ENCODE assay signal across 19 mouse cellular contexts in the genomic region with DNA sequence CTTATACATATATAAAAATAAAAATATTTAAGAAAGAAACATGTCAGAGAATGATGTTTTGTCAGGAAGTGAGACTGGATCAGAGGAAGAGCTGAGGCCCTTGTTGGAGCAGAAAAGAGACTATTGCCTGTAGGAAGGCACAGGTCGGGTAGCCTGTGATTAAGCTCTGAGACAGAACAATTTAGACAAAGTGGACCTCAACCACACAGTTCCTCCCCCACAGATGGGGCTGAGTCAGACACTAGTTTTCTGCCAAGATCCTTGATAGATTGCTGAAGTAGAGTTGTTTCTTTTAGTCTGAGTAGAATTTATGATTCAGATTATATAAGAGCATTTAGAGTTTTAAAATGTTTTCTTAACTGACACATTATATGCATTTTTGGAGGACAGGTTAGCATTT. TPM values are rescaled to one million over a fixed set of nuclear protein-coding genes. Genes with fewer than 3 reads are reported as not detected.
DNase-seq lines count a peak whose midpoint lies in the region; ATAC-seq and TF ChIP-seq lines count a peak whose summit lies in the region.
"Had no signal": no experiment of that assay in that cellular context is flagged by ENCODE, and none has a peak within 500 bp of the region (broad histone marks: within the 10 kb centered on the region; RNA-seq: fewer than 3 reads in every experiment).

No protein-coding gene starts in this region.

- CTCF ChIA-PET in Patski (lab: Charles Lee) = no interaction called here

- TF ChIP-seq CTCF in Patski (IDR thresholded peaks at IDR 0.05) = no peak

- no peak for ATAC-seq in Patski
- ATAC-seq in hindbrain, embryonic 16.5 days = no peak
- no peak for ATAC-seq in megakaryocyte progenitor cell, adult 5-6 weeks (replicated peaks; ENCODE audit: poor library complexity)
- ATAC-seq in forebrain, embryonic 11.5 days (replicated peaks; ENCODE audit: low FRiP score) = no peak

- no peak overlapping the region for H3K27ac ChIP-seq in hindbrain, embryonic 16.5 days (ENCODE audit: low read depth, low read length)
- H3K27ac ChIP-seq in forebrain, embryonic 11.5 days (ENCODE audit: low read depth, low read length) = no peak overlapping the region
- H3K27ac ChIP-seq: embryonic facial prominence, embryonic 12.5 days; forebrain, embryonic 12.5 days; heart, embryonic 15.5 days; midbrain, embryonic 12.5 days had no signal

- H3K4me2 ChIP-seq in hindbrain, embryonic 16.5 days (ENCODE audit: low read length) = no peak overlapping the region
- no peak overlapping the region for H3K4me2 ChIP-seq in forebrain, embryonic 11.5 days (ENCODE audit: low read depth, low read length, severe bottlenecking)
- H3K4me2 ChIP-seq: embryonic facial prominence, embryonic 12.5 days; forebrain, embryonic 12.5 days; heart, embryonic 15.5 days; midbrain, embryonic 12.5 days had no signal

- H3K4me1 ChIP-seq in hindbrain, embryonic 16.5 days (ENCODE audit: control insufficient read depth, insufficient read depth, low read depth, low read length) = no peaks in the 10 kb centered on the region
- no peaks in the 10 kb centered on the region for H3K4me1 ChIP-seq in forebrain, embryonic 11.5 days (replicated peaks; ENCODE audit: control insufficient read depth, insufficient read depth, low read length)
- H3K4me1 ChIP-seq: embryonic facial prominence, embryonic 12.5 days; forebrain, embryonic 12.5 days; heart, embryonic 15.5 days; midbrain, embryonic 12.5 days had no signal

- DNase-seq in left cerebral cortex, adult 18-20 months (ENCODE audit: low spot score in 2 of 2) = peak; percentile 58 to 59
- no peak for DNase-seq in left cerebral cortex, adult 11 months (ENCODE audit: low spot score)
- peak; percentile 68 for DNase-seq in 416B (ENCODE audit: low read depth)
- DNase-seq in Patski (ENCODE audit: low read depth, low spot score) = peak; percentile 20
- peak; percentile 71 for DNase-seq in fibroblast of lung, adult 2 months (ENCODE audit: low read depth)
- DNase-seq in forebrain, embryonic 11.5 days (ENCODE audit: low spot score) = no peak
- DNase-seq: heart, adult 18-20 months; liver; lung, adult 18-20 months; lung, postnatal 4 days; thymus, postnatal 25 days had no signal

- H3K27me3 ChIP-seq in Patski = no peaks in the 10 kb centered on the region
- H3K27me3 ChIP-seq in hindbrain, embryonic 16.5 days (replicated peaks; ENCODE audit: control insufficient read depth, insufficient read depth, low read length) = no peaks in the 10 kb centered on the region
- H3K27me3 ChIP-seq in forebrain, embryonic 11.5 days (ENCODE audit: control insufficient read depth, insufficient read depth, low read length) = no peaks in the 10 kb centered on the region
- H3K27me3 ChIP-seq: CH12.LX; embryonic facial prominence, embryonic 12.5 days; forebrain, embryonic 12.5 days; heart, embryonic 15.5 days; midbrain, embryonic 12.5 days had no signal

- no peak overlapping the region for H3K9ac ChIP-seq in hindbrain, embryonic 16.5 days (ENCODE audit: low read depth, low read length)
- H3K9ac ChIP-seq in forebrain, embryonic 11.5 days (ENCODE audit: low read length) = no peak overlapping the region
- H3K9ac ChIP-seq: embryonic facial prominence, embryonic 12.5 days; forebrain, embryonic 12.5 days; heart, embryonic 15.5 days; midbrain, embryonic 12.5 days had no signal

- H3K9me3 ChIP-seq in hindbrain, embryonic 16.5 days (ENCODE audit: control insufficient read depth, low read length) = no peaks in the 10 kb centered on the region
- no peaks in the 10 kb centered on the region for H3K9me3 ChIP-seq in forebrain, embryonic 11.5 days (ENCODE audit: control insufficient read depth, low read length)
- H3K9me3 ChIP-seq: embryonic facial prominence, embryonic 12.5 days; forebrain, embryonic 12.5 days; heart, embryonic 15.5 days; midbrain, embryonic 12.5 days had no signal

- in situ Hi-C loops in Patski (cut with MboI; ENCODE audit: low pct_unique_long_range_greater_than_20kb) = no loop called here

- 74% methylated on average over 1 of the region's 1 CpGs for WGBS in hindbrain, embryonic 16.5 days
- 69% methylated on average over 1 of the region's 1 CpGs for WGBS in forebrain, embryonic 11.5 days

- no peak overlapping the region for H3K4me3 ChIP-seq in hindbrain, embryonic 16.5 days (ENCODE audit: low read length)
- no peak overlapping the region for H3K4me3 ChIP-seq in forebrain, embryonic 11.5 days (ENCODE audit: low read depth, low read length)
- H3K4me3 ChIP-seq: embryonic facial prominence, embryonic 12.5 days; forebrain, embryonic 12.5 days; heart, embryonic 15.5 days; midbrain, embryonic 12.5 days; myocyte had no signal

- POLR2A ChIA-PET in Patski (lab: Charles Lee) = no interaction called here

- H3K36me3 ChIP-seq in hindbrain, embryonic 16.5 days (ENCODE audit: control insufficient read depth, insufficient read depth, low read length) = peaks cover 10% of the 10 kb centered on the region
- no peaks in the 10 kb centered on the region; the same call in 1 of the 2 replicates for H3K36me3 ChIP-seq in forebrain, embryonic 11.5 days (ENCODE audit: control insufficient read depth, insufficient read depth, low read length)

RNA-seq across cellular contexts. Expression of a gene that starts 35.9 kb away (rescaled TPM):
- 10 to 100 TPM; 20.7 to 22.9 TPM for total RNA-seq in left cerebral cortex, adult 18-20 months (2021)
- polyA plus RNA-seq in Patski (2021) = 15.0 TPM
- polyA plus RNA-seq in hindbrain, embryonic 16.5 days (2015; fragmentation: Nextera tagmentation; extraction: Ambion mirVana) = 19.6 and 21.9 TPM in 2 replicates
- 7.1 and 10.9 TPM in 2 replicates for total RNA-seq in megakaryocyte progenitor cell, adult 5-6 weeks (2015)
- total RNA-seq in megakaryocyte progenitor cell, adult 5-6 weeks (2017) = 6.4 and 9.8 TPM in 2 replicates
- polyA plus RNA-seq in forebrain, embryonic 11.5 days (2014; fragmentation: Nextera tagmentation; extraction: Ambion mirVana) = 24.2 and 24.7 TPM in 2 replicates

Comparison
In these comparisons a context has a peak if more than half of its experiments do, and no peak if none do; other contexts are left out.
1. DNase-seq: peak in left cerebral cortex, adult 18-20 months (2 of 2), 416B (single experiment), Patski (single experiment) and fibroblast of lung, adult 2 months (single experiment); none in left cerebral cortex, adult 11 months (single experiment) and forebrain, embryonic 11.5 days (single experiment).